Mouse (Mus musculus): ENCODE results near the gene Epha4. TPM values are rescaled to one million over a fixed set of nuclear protein-coding genes. Genes with fewer than 3 reads are reported as not detected.

The Epha4 gene
- total RNA-seq, 2 experiments from 2014 or later: 4.2 TPM

Small RNA genes within 50 kb of the gene (microRNA-seq; reads per million reads assigned to microRNA genes)
- gene Mir6352: not detected

Data from adrenal gland, postnatal 10 days (tissue).